Mouse (Mus musculus) kidney, postnatal 0 days (tissue): ENCODE data around the gene Prcd. TPM values are rescaled to one million over a fixed set of nuclear protein-coding genes. Genes with fewer than 3 reads are reported as not detected.

Source experiments
- ATAC-seq: fragments of 200-750 bp; cut with Nextera tagmentation; replicated peaks from 2 replicates; pipeline ENCODE4 v1.8.0; 2017; ENCODE audit warnings: low read depth, moderate number of reproducible peaks, moderate TSS enrichment, moderate library complexity; ENCODE audit not compliant: low FRiP score
- DNase-seq: peaks from one replicate; pipeline ENCODE4 v3.0.0-alpha.2; 2016; ENCODE audit warnings: low spot score
- H3K27ac ChIP-seq: fragments of 300-500 bp; sonication (generic); 2 replicates; pipeline ENCODE4 v1.5.1; 2014; ENCODE audit warnings: mild to moderate bottlenecking
- H3K27me3 ChIP-seq: fragments of 300-500 bp; sonication (generic); 2 replicates; pipeline ENCODE4 v1.6.1; 2014; ENCODE audit warnings: low read length, mixed read lengths; ENCODE audit not compliant: insufficient read depth
- H3K36me3 ChIP-seq: fragments of 300-500 bp; sonication (generic); 2 replicates; pipeline ENCODE4 v1.6.1; 2014; ENCODE audit warnings: low read length, mixed read lengths; ENCODE audit not compliant: insufficient read depth
- H3K4me1 ChIP-seq: fragments of 300-500 bp; sonication (generic); replicated peaks from 2 replicates; pipeline ENCODE4 v1.6.1; 2014; ENCODE audit warnings: antibody characterized with exemption, low read length, mixed read lengths; ENCODE audit not compliant: insufficient read depth
- H3K4me2 ChIP-seq: fragments of 300-500 bp; sonication (generic); 2 replicates; pipeline ENCODE4 v1.6.1; 2014; ENCODE audit warnings: mild to moderate bottlenecking, low read length, moderate library complexity, mixed read lengths
- H3K4me3 ChIP-seq: fragments of 300-500 bp; sonication (generic); replicated peaks from 2 replicates; pipeline ENCODE4 v1.5.1; 2014; ENCODE audit warnings: low read depth, low read length
- H3K9ac ChIP-seq: fragments of 300-500 bp; sonication (generic); 2 replicates; pipeline ENCODE4 v1.6.1; 2014; ENCODE audit warnings: low read depth, low read length
- H3K9me3 ChIP-seq: fragments of 300-500 bp; sonication (generic); replicated peaks from 2 replicates; pipeline ENCODE4 v1.6.1; 2016; ENCODE audit warnings: low read length, inconsistent platforms, mixed read lengths
- CTCF ChIP-seq: IDR thresholded peaks from 2 replicates; pipeline ENCODE4 v1.5.1; 2016; ENCODE audit warnings: antibody characterized with exemption, low read depth, mild to moderate bottlenecking, moderate library complexity
- WGBS: fragments of 180-500 bp; shearing (Covaris S2); extraction: QIAGEN DNeasy Blood & Tissue Kit; methylation state at CpG from one replicate; pipeline ENCODE4 v1.1.7; 2014; 5-methylcytosine and 5-hydroxymethylcytosine counted together
- polyA plus RNA-seq: library from polyadenylated mRNA; unstranded; fragments of >200 nt; fragmentation: Nextera tagmentation; extraction: Ambion mirVana; gene quantifications from 2 replicates; pipeline ENCODE4 v1.2.1, GENCODE M21; 2015

The Prcd gene
- polyA plus RNA-seq, 1 experiment from 2014 or later, result 1.3 TPM

DNA sequence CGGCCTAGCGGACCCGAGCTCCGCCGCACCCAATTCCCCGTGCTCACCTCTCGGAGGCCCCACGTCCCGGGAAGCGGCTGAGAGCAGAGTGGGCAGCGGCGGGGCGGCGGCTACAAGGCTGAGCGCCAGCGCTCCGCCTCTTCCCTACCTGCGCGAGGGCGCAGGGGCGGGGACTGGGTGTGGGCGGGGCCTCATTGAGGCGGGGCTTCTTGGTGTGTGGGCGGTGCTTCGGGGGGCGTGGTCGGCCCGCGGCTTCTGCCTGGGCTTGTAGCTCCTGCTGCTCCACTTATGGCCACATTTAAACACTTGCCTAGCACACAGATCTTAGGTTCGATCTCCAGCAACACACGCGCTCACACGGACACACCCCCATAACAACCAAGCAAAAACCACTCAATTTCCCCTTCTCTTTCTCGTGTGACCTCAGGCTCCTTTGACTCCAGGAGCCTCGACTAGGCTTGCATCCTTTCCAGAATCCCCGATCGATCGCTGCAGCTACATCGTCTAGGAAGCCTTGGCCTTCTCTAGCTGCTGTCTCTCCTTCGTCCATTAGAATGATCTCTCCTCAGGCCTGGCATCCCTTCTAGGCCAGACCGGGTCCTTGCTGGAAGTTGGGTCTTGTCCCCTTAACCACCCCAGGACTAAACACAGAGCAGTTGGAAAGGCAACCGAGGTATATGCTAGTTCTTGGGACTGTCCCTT, 29.1 kb upstream of the Prcd start:
- Histone ChIP-seq H3K9me3 (no peaks in the 10 kb centered on the region), H3K36me3 (no peaks in the 10 kb centered on the region), H3K27ac (peak overlapping the region; percentile 64), H3K9ac (peak overlapping the region; percentile 83), H3K4me1 (peaks cover 36% of the 10 kb centered on the region), H3K4me2 (peak overlapping the region; percentile 95), H3K4me3 (peak overlapping the region; percentile 81), H3K27me3 (no peaks in the 10 kb centered on the region)
- no peak for TF ChIP-seq CTCF
- ATAC-seq (peak; percentile 40), DNase-seq (peak; percentile 70)
- 14% methylated on average over 36 of the region's 42 CpGs for WGBS

DNA sequence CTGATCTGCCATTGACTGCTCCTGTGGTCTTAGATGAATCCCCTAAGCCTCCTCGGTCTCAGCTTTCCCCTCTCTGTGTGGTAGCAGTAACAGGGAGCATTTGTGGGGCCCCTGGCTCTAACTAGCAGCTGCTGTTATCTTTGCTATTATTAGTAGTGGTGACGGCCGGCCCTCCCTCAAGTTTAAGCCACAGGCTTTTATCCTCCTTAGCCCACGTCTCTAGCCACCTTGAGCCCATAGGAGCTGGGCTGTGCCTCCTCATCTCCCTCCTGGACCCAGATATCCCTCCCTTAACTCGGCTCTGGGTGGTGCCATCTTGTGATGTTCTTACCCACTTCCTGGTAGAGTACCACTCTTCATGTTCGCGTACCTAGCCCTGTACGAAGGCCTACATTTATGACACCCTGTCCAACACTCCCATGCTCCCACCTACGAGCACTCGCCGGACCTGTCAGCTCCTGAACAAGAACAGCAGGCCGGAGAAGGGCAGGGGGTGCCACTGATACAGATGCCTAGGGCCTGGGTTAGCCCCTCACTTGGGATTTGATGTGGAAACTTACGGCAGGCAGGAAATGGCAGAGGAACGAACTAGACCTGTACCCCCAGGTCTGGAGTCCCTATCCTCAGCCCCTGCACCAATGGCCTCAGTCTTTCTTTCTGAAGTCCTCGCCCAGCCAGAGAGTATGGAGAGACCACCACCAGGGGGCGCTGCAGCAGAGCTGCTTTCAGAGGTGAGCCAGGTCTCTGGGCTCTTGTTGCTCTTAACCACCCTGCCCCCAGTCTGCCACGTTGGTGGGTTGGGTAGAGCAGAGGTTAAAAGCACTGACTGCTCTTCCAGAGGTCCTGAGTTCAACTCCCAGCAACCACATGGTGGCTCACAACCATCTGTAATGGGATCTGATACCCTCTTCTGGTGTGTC, 28.0 kb upstream of the Prcd start:
- Histone ChIP-seq H3K9ac (no peak overlapping the region), H3K27me3 (no peaks in the 10 kb centered on the region), H3K27ac (no peak overlapping the region), H3K36me3 (no peaks in the 10 kb centered on the region), H3K4me3 (no peak overlapping the region), H3K4me1 (peaks cover 29% of the 10 kb centered on the region), H3K4me2 (no peak overlapping the region), H3K9me3 (no peaks in the 10 kb centered on the region)
- 81% methylated on average over 17 of the region's 17 CpGs for WGBS
- TF ChIP-seq CTCF, result peak; percentile 71
- DNase-seq, result no peak
- no peak for ATAC-seq

DNA sequence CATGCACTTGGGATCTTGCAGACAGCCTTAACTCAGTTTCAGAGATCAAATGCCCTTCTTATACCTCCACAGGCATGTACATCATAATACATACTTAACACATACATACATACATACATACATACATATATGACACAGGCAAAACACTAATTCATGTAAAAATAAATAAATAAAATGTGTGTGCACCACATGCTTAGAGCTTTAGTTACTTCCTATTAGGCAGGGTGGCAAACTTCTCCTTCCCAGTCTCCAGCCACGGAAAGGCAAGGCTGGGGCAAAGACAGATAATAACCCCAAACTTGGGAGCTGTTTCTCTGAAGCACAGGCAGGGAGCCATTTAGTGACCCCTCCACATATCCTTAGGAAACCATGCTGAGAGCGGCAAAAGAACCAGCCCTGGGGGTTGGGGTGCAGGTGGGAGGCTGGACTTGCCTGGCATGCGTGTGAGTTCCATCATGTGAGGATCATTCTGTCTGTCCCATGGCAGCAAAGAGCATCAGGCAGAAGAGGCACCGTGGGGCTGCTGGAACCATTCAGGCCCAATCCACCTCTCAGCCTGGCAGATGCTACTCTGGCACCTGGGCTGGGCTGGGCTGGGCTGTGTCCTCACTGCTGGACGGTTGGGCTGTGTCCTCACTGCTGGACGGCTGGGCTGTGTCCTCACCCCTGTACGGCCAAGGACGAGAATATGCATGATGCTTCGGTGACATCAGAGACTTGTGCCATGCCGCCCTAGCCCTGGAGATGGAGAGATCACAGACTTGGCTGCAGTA, 26.8 kb upstream of the Prcd start, which contains the start of gene Rhbdf2:
Rhbdf2 (minus strand) TSS at position 721 of the 773 bp plus-strand sequence.
- no peaks in the 10 kb centered on the region for H3K27me3 ChIP-seq
- H3K4me2 ChIP-seq, result no peak within 1 kb of the TSS
- no peak for DNase-seq
- H3K36me3 ChIP-seq, result no peaks in the 10 kb centered on the region
- no peaks in the 10 kb centered on the region for H3K9me3 ChIP-seq
- ATAC-seq, result no peak
- peaks cover 18% of the 10 kb centered on the region for H3K4me1 ChIP-seq
- no peak within 1 kb of the TSS for H3K9ac ChIP-seq
- H3K27ac ChIP-seq, result no peak within 1 kb of the TSS
- no peak for TF ChIP-seq CTCF
- no peak within 1 kb of the TSS for H3K4me3 ChIP-seq
- WGBS, result 72% methylated on average over 10 of the region's 10 CpGs

DNA sequence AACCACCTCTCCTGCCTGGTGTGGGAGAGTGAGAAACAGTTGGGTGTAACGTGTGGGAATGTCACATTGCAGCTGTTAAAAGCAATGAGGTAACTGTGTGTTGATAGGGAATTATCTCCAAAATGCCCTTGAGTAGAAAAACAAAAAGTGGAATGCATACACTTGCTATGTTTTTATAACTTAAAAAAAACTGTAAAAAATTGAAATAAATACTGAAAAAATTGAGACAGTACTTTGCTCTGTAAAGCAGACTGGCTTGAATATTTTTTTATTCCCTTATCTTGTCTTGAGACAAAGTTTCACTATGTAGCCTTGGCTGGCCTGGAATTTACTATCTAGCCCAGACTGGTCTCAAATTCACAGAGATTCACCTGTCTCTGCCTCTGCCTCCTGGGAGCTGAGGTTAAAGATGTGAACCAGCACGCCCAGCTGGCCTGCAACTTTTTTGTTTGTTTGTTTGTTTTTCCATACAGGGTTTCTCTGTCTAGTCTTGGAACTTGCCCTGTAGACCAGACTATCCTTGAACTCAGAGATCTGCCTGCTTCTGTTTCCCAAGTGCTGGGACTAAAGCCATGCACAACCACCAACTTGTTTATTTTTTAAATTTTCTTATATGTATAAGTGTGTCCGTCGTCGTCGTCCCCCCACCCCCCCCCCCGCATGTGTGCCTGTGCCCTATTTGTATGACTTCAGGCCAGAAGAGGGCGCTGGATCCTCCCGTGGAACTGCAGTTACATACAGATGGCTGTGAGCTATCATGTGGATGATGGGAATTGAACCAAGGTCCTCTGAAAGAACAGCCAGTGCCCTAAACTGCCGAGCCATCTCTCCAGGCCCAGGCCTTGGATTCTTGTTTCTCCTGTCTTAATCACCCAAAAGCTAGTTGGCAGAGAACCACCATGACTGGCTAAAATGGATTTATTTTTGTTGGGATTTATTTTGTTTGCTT, 26.0 kb upstream of the Prcd start:
- Histone ChIP-seq H3K4me1 (peaks cover 9% of the 10 kb centered on the region), H3K9me3 (no peaks in the 10 kb centered on the region), H3K27ac (no peak overlapping the region), H3K9ac (no peak overlapping the region), H3K4me2 (no peak overlapping the region), H3K36me3 (no peaks in the 10 kb centered on the region), H3K4me3 (no peak overlapping the region), H3K27me3 (no peaks in the 10 kb centered on the region)
- 36% methylated on average over 10 of the region's 10 CpGs for WGBS
- no peak for ATAC-seq
- peak; percentile 51 for TF ChIP-seq CTCF
- DNase-seq, result no peak

DNA sequence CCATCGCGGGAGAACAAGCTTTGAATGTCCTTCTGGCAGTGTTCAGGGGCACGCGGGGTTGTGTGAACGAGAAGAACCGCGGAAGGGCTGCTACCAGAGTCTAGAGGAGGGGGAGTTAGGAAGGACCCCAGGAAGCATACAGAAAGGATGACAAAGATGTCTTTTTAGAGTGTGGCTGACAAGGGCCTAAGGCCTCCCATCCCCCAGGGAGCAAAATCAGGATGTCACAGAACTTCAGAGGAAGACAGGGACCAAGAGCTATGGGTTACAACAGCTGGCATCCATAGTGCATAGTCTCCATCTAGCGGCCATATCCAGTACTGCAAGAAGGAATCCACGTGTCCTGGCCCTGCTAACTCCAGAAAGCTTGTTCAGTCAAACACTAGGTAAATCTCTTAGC, 24.6 kb upstream of the Prcd start:
- ATAC-seq, result 0 out of 2 replicates have a peak, but pooled peaks have one; percentile 34

More for the DNA sequence above, 24.6 kb upstream of the Prcd start:
- Histone ChIP-seq H3K27me3 (no peaks in the 10 kb centered on the region), H3K4me2 (no peak overlapping the region), H3K4me1 (no peaks in the 10 kb centered on the region), H3K9me3 (no peaks in the 10 kb centered on the region), H3K27ac (no peak overlapping the region), H3K9ac (no peak overlapping the region), H3K4me3 (no peak overlapping the region), H3K36me3 (no peaks in the 10 kb centered on the region)
- peak; percentile 99 for TF ChIP-seq CTCF
- peak; percentile 94 for DNase-seq
- WGBS, result 60% methylated on average over 9 of the region's 9 CpGs
